Mouse (Mus musculus) heart, adult 2 months (tissue): ENCODE results near the gene Cpxm2.

ENCODE experiments used
- CTCF ChIP-seq: fragments of 200-600 bp; IDR thresholded peaks from 2 replicates; pipeline ENCODE4 v1.8.1; 2022; ENCODE audit warnings: antibody characterized with exemption, mild to moderate bottlenecking, moderate library complexity
- EP300 ChIP-seq: fragments of 200-500 bp; IDR thresholded peaks from 2 replicates; pipeline ENCODE4 v1.6.1; 2011; ENCODE audit warnings: low read depth, low read length, control low read depth; ENCODE audit not compliant: insufficient read depth
- POLR2A ChIP-seq: fragments of 200-500 bp; IDR thresholded peaks from 2 replicates; pipeline ENCODE4 v1.6.1; 2011; ENCODE audit warnings: mild to moderate bottlenecking, low read depth, low read length, control low read depth; ENCODE audit not compliant: insufficient read depth

GRCm38 (mm10) chr7:132105326-132105725 lies 49.2 kb downstream of the Cpxm2 start:
- TF ChIP-seq CTCF (no peak), POLR2A (no peak), EP300 (no peak)
